Comparison of ENCODE assay signal across 11 mouse cellular contexts in the genomic region with DNA sequence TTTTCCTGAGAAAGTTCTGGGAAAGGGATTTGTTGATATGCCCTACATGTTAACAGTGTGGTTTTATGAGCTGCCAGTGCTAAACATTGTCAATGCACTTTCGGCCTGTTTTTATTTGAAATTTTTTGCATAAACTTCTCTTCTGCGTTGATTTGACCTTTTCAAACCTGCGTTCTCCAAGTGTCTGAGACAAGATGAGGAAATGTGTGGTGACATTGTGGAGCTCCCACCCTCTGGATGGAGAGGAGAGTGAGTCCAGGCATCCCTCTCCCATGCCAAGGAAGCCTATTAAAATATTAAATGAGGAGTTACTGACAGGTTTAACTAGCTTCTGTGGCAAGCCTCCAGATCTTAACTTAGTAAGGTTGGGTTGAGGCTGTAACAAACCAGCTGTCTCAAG.
"Had no signal": no experiment of that assay in that cellular context is flagged by ENCODE, and none has a peak within 500 bp of the region (broad histone marks: within the 10 kb centered on the region; RNA-seq: fewer than 3 reads in every experiment).

No protein-coding gene starts in this region.

- ATAC-seq: intestine, embryonic 15.5 days; liver, postnatal 0 days had no signal

- H3K36me3 ChIP-seq: intestine, embryonic 15.5 days; liver, embryonic 13.5 days; midbrain, embryonic 12.5 days had no signal

- H3K4me1 ChIP-seq: intestine, embryonic 15.5 days; liver, embryonic 13.5 days; midbrain, embryonic 12.5 days had no signal

- H3K9ac ChIP-seq: intestine, embryonic 15.5 days; liver, embryonic 13.5 days; liver, postnatal 0 days; midbrain, embryonic 12.5 days had no signal

- H3K27me3 ChIP-seq: intestine, embryonic 15.5 days; liver, embryonic 13.5 days; midbrain, embryonic 12.5 days had no signal

- DNase-seq: kidney, adult 18-20 months; kidney, postnatal 10 days; left cerebral cortex, postnatal 4 days; liver; liver, embryonic 13.5 days; liver, postnatal 0 days; right cerebral cortex, adult 18-20 months; right cerebral cortex, postnatal 25 days; thymus, postnatal 4 days had no signal

- H3K27ac ChIP-seq: intestine, embryonic 15.5 days; liver, embryonic 13.5 days; midbrain, embryonic 12.5 days had no signal

- H3K4me2 ChIP-seq: intestine, embryonic 15.5 days; liver, embryonic 13.5 days; midbrain, embryonic 12.5 days had no signal

- H3K9me3 ChIP-seq: intestine, embryonic 15.5 days; liver, embryonic 13.5 days; midbrain, embryonic 12.5 days had no signal

- H3K4me3 ChIP-seq: intestine, embryonic 15.5 days; liver, embryonic 13.5 days; midbrain, embryonic 12.5 days had no signal
